Mouse (Mus musculus) megakaryocyte, adult 5-6 weeks (primary cell): ENCODE measurements around the gene Setd6. TPM values are rescaled to one million over a fixed set of nuclear protein-coding genes. Genes with fewer than 3 reads are reported as not detected.

ENCODE experiments used
- ATAC-seq: 2 replicates; pipeline ENCODE4 v1.8.0; 2016; ENCODE audit warnings: mild to moderate bottlenecking, inconsistent platforms; ENCODE audit not compliant: poor library complexity, severe bottlenecking
- total RNA-seq, 2 experiments: library from RNA; stranded (forward) in 1 of 2; stranded (reverse) in 1 of 2; fragments of 153-499, 151-499 nt in 1 of 2; fragments of 221-1000, 200-1000 nt in 1 of 2; gene quantifications; 2 replicates each; pipeline versions ENCODE4 v1.2.3 to v1.2.4; 2015 to 2017

The Setd6 gene
- 17.3 and 19.3 TPM in 2 replicates for total RNA-seq (2015)
- 18.3 and 23.5 TPM in 2 replicates for total RNA-seq (2017)

- peak; percentile 78 for ATAC-seq
These were observed at the start of gene Setd6 for GRCm38 (mm10) chr8:95715676-95716531. Gene Setd6 (plus strand): TSS chr8:95715881.

GRCm38 (mm10) chr8:95668163-95668958 is 47.3 kb upstream of the Setd6 start:
- no peak for ATAC-seq

DNA sequence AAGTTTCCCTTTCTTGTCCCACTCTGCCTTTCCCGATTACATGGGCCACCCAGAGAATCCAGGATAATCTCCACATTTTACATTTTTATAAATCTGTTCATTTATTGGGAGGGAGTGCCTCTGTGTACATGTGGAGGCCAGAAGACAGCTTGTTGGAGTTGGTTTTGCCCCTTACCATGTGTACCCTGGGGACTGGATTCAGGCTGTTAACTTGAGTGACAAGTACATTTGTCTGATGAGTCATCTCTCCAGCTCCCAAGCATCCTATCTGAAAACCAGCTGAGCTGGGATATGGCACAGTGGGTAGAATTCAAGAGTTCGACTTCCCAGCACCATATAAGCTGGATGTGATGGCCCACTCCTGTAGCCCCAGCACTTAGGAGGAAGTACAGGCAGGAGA is 45.7 kb upstream of the Setd6 start:
- ATAC-seq, result no peak

DNA sequence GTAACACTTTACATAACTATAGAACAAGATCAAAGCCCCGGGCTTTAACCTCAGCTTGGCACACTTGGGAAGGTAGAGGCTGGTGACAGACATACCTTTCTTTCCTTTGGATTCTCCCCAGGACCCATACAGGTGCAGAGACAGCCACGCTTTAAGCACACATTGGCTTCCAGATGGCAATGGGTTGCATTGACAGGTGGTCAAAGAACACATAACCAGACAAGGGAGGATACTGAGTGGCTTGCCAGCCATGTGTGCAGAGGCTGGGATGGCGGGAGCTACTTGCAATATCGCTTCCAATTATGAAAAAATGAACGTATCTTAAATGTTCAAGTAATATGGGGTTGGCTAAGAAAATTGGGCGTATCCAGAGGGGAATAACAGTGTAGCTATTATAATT is 43.8 kb upstream of the Setd6 start:
- no peak for ATAC-seq

DNA sequence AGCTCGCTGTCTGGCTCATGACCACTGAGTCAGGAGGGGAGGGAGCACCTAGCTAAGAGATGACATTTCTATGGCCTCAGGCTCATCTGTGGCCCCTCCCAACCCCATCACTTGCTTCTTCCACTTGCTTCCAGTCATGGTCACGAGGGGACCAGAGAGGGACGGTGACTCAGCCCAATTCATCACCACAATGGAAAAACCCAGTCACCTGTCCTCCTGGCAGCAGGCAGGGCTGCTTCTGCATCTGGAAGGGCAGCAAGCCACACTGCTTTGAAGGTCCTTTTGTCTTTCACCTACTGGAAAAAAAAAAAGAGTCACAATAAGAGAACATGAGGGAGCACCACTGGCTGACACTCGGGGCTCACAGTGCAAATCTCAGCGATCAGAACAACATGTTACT is 42.9 kb upstream of the Setd6 start:
- no peak for ATAC-seq

DNA sequence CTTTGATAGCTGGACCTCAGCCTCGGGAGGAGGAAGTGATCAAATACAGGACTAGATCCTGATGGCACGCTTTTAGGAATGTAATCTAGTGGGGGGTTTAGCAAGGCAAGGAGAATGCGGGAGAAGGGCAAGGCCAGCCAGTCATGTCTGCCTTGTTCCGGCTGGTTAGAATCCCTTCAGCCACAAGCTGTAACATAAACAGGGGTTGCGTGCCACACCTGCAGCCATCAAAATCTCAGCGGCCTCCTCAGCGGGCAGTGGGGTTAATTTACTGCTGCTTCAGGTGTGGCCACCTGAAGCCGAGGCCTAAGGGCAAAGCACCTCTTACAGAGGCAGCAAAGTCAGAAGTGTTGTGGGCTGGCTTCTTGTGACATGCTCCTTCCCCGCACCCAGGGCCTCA is 39.0 kb upstream of the Setd6 start, which contains the start of gene Ndrg4:
Gene Ndrg4 (plus strand): TSS at position 350 of the 400 bp plus-strand sequence.
- no peak for ATAC-seq

GRCm38 (mm10) chr8:95677591-95678023 is 38.1 kb upstream of the Setd6 start:
- no peak for ATAC-seq

GRCm38 (mm10) chr8:95678024-95678611 is 37.6 kb upstream of the Setd6 start:
- ATAC-seq, result no peak

GRCm38 (mm10) chr8:95688073-95688672 is 27.5 kb upstream of the Setd6 start:
- no peak for ATAC-seq

DNA sequence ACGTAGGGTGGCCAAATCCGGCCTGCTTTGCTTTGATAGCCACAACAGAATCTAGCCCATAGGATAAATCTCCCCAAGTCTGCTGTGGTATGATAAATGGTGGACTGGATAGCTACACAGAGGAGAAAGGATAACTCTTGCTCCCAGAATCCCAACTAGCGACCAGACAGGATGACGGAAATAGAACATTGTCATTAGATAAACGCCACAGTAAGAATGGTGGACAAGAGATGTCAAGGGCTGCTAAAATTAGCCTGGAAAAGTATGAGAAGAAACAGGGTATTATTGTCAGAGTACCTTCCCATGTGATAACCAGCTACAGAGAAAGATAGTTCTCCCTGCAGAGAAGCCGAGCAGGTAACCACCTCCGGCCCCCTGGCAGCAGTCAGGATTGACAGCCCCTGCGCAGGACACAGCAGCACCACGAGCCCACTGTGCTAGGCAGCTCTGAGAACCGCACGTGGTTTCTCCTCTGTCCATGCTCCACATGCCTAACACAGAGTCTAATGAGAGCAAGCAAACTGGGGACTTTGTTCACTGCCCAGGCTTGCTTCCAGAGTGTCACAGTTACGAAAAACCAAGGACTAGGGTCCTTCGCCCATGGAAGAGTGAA is 24.6 kb upstream of the Setd6 start:
- no peak for ATAC-seq

GRCm38 (mm10) chr8:95694631-95695030 is 21.1 kb upstream of the Setd6 start:
- ATAC-seq, result no peak

DNA sequence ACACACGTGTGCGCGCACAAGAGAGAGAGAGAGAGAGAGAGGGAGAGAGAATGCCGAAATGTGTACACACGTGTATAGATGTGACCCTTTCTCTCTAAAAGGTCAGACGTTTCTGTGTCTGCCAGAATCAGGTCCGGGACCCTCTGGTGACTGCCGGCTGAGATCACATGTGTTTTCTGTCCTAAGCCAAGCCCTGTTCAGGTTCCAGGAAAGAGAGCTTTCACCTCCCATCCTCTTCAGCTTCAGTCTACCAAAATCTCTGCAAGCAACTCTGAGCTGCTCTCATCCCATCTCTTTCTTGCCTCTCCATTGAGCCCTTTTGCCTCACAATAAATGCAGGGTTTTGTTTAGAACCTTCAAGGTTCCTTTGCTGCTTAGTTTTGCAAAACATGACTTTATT is 19.0 kb upstream of the Setd6 start:
- ATAC-seq, result no peak

- ATAC-seq, result peak; percentile 82
These were observed 18.6 kb upstream of the Setd6 start for GRCm38 (mm10) chr8:95697128-95697527.

DNA sequence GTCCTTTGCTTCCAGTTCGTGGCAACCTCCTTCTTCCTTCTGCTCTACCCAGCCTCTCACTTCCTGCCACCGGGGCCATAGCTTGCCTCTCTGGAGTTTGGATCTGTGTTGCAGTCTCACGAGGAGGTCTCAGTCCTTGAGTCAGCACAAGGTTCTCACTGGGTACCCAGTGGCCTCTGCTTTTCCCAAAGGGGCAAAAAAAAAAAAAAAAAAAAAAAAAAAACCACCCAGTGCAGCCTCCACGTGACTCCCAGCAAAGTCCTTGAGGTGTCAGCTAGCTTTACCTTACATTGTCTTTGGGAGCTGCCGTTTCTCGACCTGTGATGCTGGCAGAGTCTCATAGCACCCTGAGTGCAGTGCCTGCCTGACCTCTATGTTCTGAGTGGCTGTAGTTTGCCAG is 17.5 kb upstream of the Setd6 start:
- no peak for ATAC-seq

DNA sequence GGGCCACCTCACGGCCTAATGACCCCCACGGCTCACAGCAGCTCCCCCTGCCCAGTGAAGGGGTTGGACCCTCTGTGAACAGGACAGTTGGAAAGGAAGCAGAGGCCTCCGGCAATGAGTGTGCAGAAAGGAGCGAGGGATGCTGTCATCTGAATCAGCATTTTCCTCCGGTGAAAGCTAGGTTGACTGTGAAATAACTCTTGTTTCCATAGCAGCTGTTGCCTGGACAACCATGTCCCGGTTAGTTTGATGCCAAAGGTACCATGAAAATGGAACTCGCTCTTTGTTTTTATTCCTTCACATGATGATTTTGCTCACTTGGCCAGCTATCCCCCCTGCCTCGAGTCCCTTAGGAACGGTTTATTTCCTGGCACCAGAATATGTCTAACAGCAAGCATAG is 15.4 kb upstream of the Setd6 start:
- ATAC-seq, result no peak

DNA sequence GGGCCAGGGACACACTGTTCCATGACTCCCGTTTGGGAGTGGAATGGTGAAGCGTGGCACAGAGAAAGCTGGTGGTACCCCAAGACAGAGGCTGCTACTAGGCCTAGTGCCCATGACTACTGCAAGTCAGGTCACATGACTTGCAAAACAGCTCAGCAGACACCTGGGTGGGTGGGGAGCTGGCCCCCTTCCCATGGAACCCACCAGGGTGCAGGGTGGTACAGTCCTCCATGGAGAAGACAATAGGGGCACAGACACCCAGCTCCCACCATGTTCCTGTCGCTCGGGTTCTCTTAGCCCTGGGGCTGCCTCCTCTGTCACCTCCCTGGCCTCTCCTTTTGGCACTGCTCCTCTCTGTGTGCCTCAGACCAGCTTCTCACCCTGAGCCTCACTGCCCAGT is 13.9 kb upstream of the Setd6 start:
- ATAC-seq, result no peak

- ATAC-seq, result peak; percentile 53
These were observed 12.9 kb upstream of the Setd6 start for GRCm38 (mm10) chr8:95702480-95703446.

GRCm38 (mm10) chr8:95703461-95704260 is 12.0 kb upstream of the Setd6 start:
- ATAC-seq, result no peak

DNA sequence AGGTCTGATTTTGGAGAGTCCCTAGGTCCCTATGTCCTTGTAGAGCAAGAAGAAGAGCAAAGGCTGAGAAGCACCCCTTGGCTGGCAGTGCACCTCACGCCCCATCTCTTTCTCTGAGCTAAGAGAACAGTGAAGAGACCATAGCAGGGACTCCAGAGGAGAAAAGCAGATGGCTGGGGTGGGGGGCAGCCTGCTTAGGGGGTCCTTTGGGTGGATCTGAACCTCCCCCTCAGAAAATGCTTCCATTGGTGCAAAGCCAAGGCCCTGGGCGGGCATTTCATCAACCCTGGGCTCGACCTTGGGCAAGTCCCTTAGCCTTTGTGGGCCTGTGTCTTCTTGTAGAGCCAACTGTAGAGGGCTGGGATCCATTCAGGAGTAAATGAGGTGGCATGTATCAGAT is 11.1 kb upstream of the Setd6 start:
- no peak for ATAC-seq
